Mouse (Mus musculus): ENCODE data around the gene Whamm. TPM values are rescaled to one million over a fixed set of nuclear protein-coding genes. Genes with fewer than 3 reads are reported as not detected.

Gene Whamm
- polyA plus RNA-seq, 1 experiment: 7.9 TPM

GRCm38 (mm10) chr7:81570271-81570670 is 795 bp upstream of the Whamm start:
- no peak overlapping the region for H3K27ac ChIP-seq (ENCODE audit: insufficient read depth, low read length)
- no peak overlapping the region for H3K4me3 ChIP-seq (ENCODE audit: insufficient read depth, low read length)
- TF ChIP-seq POLR2A (IDR thresholded peaks at IDR 0.05; ENCODE audit: low read depth, low read length): no peak
- no peak for TF ChIP-seq CTCF (IDR thresholded peaks at IDR 0.05; ENCODE audit: borderline replicate concordance, insufficient read depth, low read length)
- peaks cover 5% of the 10 kb centered on the region; the same call in 1 of the 2 replicates for H3K4me1 ChIP-seq (ENCODE audit: control insufficient read depth, insufficient read depth, low read length)

- no peak for TF ChIP-seq POLR2A (IDR thresholded peaks at IDR 0.05; ENCODE audit: low read depth, low read length)
- TF ChIP-seq CTCF (IDR thresholded peaks at IDR 0.05; ENCODE audit: borderline replicate concordance, insufficient read depth, low read length): no peak
- no peak overlapping the region for H3K27ac ChIP-seq (ENCODE audit: insufficient read depth, low read length)
- peak overlapping the region; percentile 53 for H3K4me3 ChIP-seq (ENCODE audit: insufficient read depth, low read length)
- peaks cover 5% of the 10 kb centered on the region; the same call in 1 of the 2 replicates for H3K4me1 ChIP-seq (ENCODE audit: control insufficient read depth, insufficient read depth, low read length)
Observed at GRCm38 (mm10) chr7:81570752-81571107, 336 bp upstream of the Whamm start.

- Histone ChIP-seq H3K4me1 (ENCODE audit: control insufficient read depth, insufficient read depth, low read length) (peaks cover 5% of the 10 kb centered on the region; the same call in 1 of the 2 replicates), H3K4me3 (ENCODE audit: insufficient read depth, low read length) (peak overlapping the region; percentile 93), H3K27ac (ENCODE audit: insufficient read depth, low read length) (no peak overlapping the region)
- TF ChIP-seq POLR2A (IDR thresholded peaks at IDR 0.05; ENCODE audit: low read depth, low read length) (no peak), CTCF (IDR thresholded peaks at IDR 0.05; ENCODE audit: borderline replicate concordance, insufficient read depth, low read length) (no peak)
Observed at GRCm38 (mm10) chr7:81571941-81572441, 925 bp downstream of the Whamm start.

- no peak for TF ChIP-seq CTCF (IDR thresholded peaks at IDR 0.05; ENCODE audit: borderline replicate concordance, insufficient read depth, low read length)
- no peak for TF ChIP-seq POLR2A (IDR thresholded peaks at IDR 0.05; ENCODE audit: low read depth, low read length)
- H3K4me3 ChIP-seq (ENCODE audit: insufficient read depth, low read length): peak overlapping the region; percentile 93
- peaks cover 5% of the 10 kb centered on the region; the same call in 1 of the 2 replicates for H3K4me1 ChIP-seq (ENCODE audit: control insufficient read depth, insufficient read depth, low read length)
- no peak overlapping the region for H3K27ac ChIP-seq (ENCODE audit: insufficient read depth, low read length)
Observed at GRCm38 (mm10) chr7:81572610-81573268, 1.7 kb downstream of the Whamm start.

- H3K27ac ChIP-seq (ENCODE audit: insufficient read depth, low read length): no peak overlapping the region
- peaks cover 5% of the 10 kb centered on the region; the same call in 1 of the 2 replicates for H3K4me1 ChIP-seq (ENCODE audit: control insufficient read depth, insufficient read depth, low read length)
- no peak overlapping the region for H3K4me3 ChIP-seq (ENCODE audit: insufficient read depth, low read length)
- TF ChIP-seq POLR2A (IDR thresholded peaks at IDR 0.05; ENCODE audit: low read depth, low read length): no peak
- no peak for TF ChIP-seq CTCF (IDR thresholded peaks at IDR 0.05; ENCODE audit: borderline replicate concordance, insufficient read depth, low read length)
Observed at GRCm38 (mm10) chr7:81573397-81573796, 2.3 kb downstream of the Whamm start.

GRCm38 (mm10) chr7:81573821-81574220 is 2.8 kb downstream of the Whamm start:
- TF ChIP-seq POLR2A (IDR thresholded peaks at IDR 0.05; ENCODE audit: low read depth, low read length) (no peak), CTCF (IDR thresholded peaks at IDR 0.05; ENCODE audit: borderline replicate concordance, insufficient read depth, low read length) (no peak)
- no peak overlapping the region for H3K27ac ChIP-seq (ENCODE audit: insufficient read depth, low read length)
- peaks cover 5% of the 10 kb centered on the region; the same call in 1 of the 2 replicates for H3K4me1 ChIP-seq (ENCODE audit: control insufficient read depth, insufficient read depth, low read length)
- H3K4me3 ChIP-seq (ENCODE audit: insufficient read depth, low read length): no peak overlapping the region

GRCm38 (mm10) chr7:81575606-81576005 is 4.5 kb downstream of the Whamm start:
- TF ChIP-seq CTCF (IDR thresholded peaks at IDR 0.05; ENCODE audit: borderline replicate concordance, insufficient read depth, low read length) (no peak), POLR2A (IDR thresholded peaks at IDR 0.05; ENCODE audit: low read depth, low read length) (no peak)
- H3K27ac ChIP-seq (ENCODE audit: insufficient read depth, low read length): no peak overlapping the region
- H3K4me1 ChIP-seq (ENCODE audit: control insufficient read depth, insufficient read depth, low read length): peaks cover 5% of the 10 kb centered on the region; the same call in 1 of the 2 replicates
- H3K4me3 ChIP-seq (ENCODE audit: insufficient read depth, low read length): no peak overlapping the region

GRCm38 (mm10) chr7:81577872-81578271 is 6.8 kb downstream of the Whamm start:
- H3K27ac ChIP-seq (ENCODE audit: insufficient read depth, low read length): no peak overlapping the region
- TF ChIP-seq POLR2A (IDR thresholded peaks at IDR 0.05; ENCODE audit: low read depth, low read length): no peak
- no peak for TF ChIP-seq CTCF (IDR thresholded peaks at IDR 0.05; ENCODE audit: borderline replicate concordance, insufficient read depth, low read length)

GRCm38 (mm10) chr7:81578413-81578812 is 7.3 kb downstream of the Whamm start:
- Histone ChIP-seq H3K27ac (ENCODE audit: insufficient read depth, low read length) (no peak overlapping the region), H3K4me3 (ENCODE audit: insufficient read depth, low read length) (no peak overlapping the region), H3K4me1 (ENCODE audit: control insufficient read depth, insufficient read depth, low read length) (no peaks in the 10 kb centered on the region)
- no peak for TF ChIP-seq CTCF (IDR thresholded peaks at IDR 0.05; ENCODE audit: borderline replicate concordance, insufficient read depth, low read length)
- TF ChIP-seq POLR2A (IDR thresholded peaks at IDR 0.05; ENCODE audit: low read depth, low read length): no peak

More at GRCm38 (mm10) chr7:81577872-81578271, 6.8 kb downstream of the Whamm start:
- Histone ChIP-seq H3K4me1 (ENCODE audit: control insufficient read depth, insufficient read depth, low read length) (peaks cover 2% of the 10 kb centered on the region; the same call in 1 of the 2 replicates), H3K4me3 (ENCODE audit: insufficient read depth, low read length) (no peak overlapping the region)

- no peak for TF ChIP-seq CTCF (IDR thresholded peaks at IDR 0.05; ENCODE audit: borderline replicate concordance, insufficient read depth, low read length)
- TF ChIP-seq POLR2A (IDR thresholded peaks at IDR 0.05; ENCODE audit: low read depth, low read length): no peak
- no peaks in the 10 kb centered on the region for H3K4me1 ChIP-seq (ENCODE audit: control insufficient read depth, insufficient read depth, low read length)
- H3K27ac ChIP-seq (ENCODE audit: insufficient read depth, low read length): no peak overlapping the region
- no peak overlapping the region for H3K4me3 ChIP-seq (ENCODE audit: insufficient read depth, low read length)
Observed at GRCm38 (mm10) chr7:81579312-81579711, 8.2 kb downstream of the Whamm start.

All from embryonic fibroblast, embryonic 13.5 days (primary cell).